Mouse (Mus musculus) frontal cortex, postnatal 10 days (tissue): ENCODE data around the gene Ppil3.

Experiments used
- DNase-seq, 2 experiments: peaks; one replicate each; pipeline ENCODE4 v3.0.0; 2022; ENCODE audit warnings: low spot score in 2 of 2, mixed read lengths in 1 of 2

Gene Ppil3

DNA sequence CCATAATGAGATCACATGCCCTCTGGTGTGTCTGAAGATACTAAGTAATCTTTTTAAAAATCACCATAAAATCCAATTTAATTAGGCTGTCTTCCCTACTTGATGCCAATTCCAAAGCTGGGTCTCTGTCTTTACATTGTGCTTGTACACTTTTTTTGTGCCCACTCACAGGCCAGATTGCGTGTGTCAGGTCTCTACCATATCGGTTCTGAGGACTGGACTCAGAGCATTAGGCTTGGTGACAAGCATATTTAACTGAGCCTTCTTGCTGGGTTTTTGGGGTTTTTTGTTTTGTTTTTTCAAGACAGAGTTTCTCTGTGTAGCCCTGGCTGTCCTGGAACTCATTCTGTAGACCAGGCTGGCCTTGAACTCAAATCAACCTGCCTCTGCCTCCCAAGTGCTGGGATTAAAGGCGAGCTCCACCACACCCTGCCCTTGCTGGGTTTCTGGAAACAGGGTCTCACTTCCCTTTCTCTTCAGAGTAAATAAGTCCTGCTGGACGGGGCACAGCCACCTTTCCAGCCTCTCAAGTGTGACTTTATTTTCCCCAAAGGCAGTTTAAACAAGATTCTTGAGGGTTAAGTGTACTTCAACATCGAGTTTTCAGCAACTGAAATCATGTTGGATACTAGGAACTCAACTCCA, 35.6 kb downstream of the Ppil3 start:
- DNase-seq: no peak

DNA sequence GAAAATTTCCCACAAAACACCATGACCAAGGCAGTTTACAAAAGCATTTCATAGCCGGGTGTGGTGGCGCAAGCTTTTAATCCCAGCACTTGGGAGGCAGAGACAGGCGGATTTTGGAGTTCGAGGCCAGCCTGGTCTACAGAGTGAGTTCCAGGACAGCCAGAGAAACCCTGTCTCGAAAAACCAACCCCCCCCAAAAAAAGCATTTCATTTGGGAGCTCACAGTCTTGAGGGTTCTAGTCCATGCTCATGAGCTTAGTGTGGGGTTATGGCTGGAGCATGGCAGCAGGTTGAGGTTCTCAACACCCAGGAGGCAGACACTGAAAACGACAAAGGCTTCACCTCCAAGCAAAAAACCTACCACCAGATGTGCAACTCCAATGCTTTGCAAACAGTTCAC, 37.1 kb downstream of the Ppil3 start:
- DNase-seq: no peak

DNA sequence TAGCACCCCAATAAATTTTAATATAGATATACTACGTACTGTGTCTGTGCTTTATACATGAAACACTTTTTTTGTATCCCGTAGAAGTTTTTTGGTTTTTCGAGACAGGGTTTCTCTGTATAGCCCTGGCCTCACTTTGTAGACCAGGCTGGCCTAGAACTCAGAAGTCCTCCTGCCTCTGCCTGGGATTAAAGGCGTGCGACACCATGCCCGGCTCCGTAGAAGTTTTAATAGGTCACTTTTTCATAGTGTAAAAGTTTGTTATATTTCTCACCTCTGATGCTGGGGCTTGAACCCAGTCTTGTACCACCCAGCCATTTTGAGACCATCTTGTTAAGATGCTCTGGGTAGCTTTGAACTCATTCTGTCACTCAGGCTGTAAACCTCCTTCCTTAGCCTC, 38.0 kb downstream of the Ppil3 start:
- DNase-seq: no peak

DNA sequence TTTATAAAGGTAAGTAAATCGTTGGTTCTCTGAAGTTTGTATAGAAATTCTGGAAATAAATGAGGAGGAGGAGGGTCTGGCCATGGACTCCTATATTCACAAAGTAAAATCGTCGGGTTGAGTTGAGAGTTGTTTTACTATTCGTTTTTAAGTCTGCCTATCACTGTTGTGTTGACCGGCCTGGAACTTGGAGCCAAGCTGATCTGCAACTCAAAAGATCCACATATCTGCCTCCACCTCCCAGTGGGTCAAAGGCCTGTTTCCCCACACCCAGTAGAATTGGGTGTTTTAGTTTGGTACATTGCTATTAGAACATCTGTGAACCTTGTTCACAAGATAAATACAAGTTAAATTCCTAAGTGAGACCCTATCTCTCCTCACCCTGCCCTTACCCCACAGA, 41.5 kb downstream of the Ppil3 start:
- DNase-seq: no peak

DNA sequence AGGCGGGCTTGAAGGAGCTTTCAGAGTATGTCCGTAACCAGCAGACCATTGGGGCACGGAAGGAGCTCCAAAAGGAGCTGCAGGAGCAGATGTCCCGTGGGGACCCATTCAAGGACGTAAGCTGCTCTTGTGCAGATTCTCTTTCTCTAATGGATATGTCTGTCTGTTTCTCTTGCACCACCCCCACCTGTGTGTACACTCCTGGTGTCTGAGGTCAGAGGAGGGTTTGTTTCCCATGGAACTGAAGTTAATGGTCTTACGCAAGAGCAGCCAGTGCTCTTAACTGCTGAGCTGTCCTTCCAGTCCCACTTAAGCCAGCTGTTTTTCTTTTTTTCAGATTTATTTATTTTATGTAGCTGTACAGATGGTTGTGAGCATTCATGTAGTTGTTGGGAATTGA, 43.9 kb downstream of the Ppil3 start:
- no peak for DNase-seq

DNA sequence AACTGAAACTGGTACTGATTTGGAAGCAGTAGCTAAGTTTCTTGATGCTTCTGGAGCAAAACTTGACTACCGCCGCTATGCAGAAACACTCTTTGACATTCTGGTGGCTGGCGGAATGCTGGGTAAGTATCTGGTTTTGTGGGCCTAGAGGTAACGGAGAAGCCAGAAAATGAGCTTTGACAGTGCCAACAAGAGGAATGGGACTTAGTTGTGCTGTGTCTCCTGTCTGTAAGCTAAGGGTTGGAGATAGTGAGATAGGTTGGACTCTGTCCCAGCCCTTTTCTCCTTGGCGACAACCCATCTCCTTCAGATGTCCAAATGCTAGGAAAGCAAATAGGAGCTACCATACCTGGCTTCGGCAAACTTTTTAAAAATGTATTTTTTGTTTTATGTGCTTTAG, 47.6 kb downstream of the Ppil3 start:
- DNase-seq: no peak

DNA sequence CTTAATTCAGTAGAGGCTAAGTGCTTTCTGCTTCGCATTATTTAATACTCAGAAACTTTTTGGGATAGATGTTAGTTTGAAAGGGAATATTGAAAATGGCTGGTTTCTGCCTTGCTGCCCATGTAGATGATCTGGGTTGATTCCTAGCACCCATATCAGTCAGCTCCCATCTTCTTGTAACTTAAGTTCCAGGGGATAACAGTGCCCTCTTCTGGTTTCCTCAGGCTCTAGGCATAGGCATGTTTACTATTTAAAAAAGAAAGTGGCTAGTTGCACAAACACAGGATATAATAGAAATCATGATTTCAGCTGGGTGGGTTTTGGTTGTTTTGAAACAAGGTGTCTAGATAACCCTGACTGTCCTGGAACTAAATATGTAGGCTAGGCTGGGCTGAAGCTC, 49.1 kb downstream of the Ppil3 start:
- no peak for DNase-seq

DNA sequence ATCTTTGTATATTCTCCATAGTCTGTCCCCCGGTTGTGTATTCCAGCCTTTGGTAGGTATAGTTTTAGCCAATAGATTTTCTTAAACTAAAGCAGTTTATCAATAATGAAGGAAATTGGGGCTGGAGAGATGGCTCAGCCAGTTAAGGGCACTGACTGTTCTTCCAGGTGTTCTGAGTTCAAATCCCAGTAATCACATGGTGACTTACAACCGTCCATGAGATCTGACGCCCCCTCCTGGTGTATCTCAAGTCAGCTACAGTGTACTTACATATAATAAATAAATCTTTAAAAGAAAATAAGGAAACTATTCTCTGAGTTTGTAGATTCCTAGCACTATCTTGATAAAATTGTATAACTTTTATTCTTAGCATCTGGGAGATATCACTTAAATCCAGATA, 49.9 kb downstream of the Ppil3 start:
- DNase-seq: no peak

DNA sequence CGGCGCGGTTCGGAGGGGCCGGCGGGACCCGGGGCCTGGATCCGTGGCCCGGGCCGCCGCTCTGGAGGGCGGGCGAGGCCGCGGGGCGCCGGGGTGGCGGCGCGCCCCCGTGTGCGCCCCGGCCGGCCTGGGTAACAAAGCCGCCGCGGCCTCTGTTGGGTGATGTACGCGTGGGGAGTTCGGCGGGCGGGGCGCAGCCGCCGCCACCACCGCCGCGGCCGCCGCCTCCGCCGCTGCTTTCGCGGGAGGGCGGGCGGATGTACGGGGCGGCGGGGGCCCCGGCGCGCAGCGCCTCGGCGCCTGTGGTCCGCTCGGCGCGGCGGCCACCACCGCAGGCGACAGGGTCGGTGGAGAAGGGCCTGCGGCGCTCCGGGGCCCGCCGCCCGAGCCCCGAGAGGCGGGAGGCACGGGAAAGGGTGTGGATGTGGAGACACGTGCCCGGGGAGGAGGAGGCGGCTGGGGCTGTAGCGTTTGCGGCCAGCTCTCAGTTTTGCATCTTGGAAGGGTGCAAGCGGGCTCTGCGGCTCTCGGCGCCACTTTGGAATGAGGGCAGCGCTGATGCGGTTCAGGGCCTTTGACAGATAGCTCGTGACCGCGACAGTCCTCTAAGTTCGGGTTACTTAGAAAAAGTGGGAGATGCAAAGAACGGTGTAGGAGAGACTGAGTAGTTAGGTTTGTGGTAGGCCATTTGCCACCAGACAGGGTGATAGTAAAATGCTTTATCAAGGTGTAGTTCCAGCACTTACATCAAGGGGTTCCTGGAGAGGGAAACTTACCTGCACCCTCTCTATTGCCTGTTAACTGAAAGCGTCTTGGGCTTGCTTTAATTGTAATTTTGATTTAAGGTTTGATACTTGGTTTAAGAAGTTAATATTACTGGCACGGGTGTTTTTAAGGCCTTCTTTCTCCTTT, 51.7 kb downstream of the Ppil3 start:
- DNase-seq: peak; percentile 36 to 49

DNA sequence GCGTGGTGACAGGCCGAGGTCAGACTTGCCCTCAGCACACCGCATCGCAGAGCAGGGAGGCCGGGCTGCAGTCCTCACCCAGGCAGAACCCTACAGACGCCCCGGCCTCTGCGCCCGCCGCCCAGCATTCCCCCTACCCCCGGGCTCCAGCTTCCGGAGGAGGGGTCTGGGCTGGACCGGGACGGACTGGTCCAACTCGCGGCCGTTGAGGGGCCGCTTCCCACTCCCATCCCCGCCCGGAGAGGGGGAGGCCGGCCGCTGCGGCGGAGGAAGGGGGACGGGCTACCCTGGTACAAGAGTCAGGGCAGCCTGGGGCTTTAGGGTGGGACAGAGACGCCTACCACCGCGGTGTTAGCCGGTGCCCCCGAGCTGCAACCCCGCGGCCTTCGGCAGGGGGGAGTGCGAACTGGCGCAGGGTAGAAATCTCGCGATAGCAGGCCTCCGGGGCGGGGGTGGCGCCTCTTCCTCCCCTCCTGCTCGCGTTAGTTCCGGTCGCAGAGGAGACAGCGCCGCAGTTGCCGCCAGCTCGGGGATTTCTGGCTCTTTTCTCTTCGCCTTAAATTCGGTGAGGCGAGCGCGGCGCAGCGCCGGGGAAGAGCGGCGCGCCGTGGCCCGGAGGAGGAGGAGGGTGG, 52.5 kb downstream of the Ppil3 start, which contains the start of gene Bzw1:
Gene Bzw1, plus strand, starts transcription at position 247 of the 632 bp plus-strand sequence.
- DNase-seq: peak; percentile 90 to 91

DNA sequence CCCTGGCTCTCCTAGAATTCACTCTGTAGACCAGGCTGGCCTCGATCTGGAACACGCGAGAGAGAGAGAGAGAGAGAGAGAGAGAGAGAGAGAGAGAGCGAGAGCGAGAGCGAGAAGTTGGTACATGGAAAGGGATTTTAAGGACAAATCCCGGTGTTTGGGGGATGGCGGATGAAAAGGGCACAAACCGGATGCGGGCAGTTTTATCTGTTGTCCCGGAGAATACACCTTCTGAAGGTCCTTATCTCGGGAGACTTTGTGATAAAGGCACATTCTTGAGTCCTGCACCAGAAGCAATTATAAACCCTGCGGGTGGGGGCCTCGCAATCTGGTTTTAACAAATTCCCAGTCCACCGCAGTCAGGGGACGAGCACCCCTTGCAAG, 53.0 kb downstream of the Ppil3 start:
- DNase-seq: no peak

DNA sequence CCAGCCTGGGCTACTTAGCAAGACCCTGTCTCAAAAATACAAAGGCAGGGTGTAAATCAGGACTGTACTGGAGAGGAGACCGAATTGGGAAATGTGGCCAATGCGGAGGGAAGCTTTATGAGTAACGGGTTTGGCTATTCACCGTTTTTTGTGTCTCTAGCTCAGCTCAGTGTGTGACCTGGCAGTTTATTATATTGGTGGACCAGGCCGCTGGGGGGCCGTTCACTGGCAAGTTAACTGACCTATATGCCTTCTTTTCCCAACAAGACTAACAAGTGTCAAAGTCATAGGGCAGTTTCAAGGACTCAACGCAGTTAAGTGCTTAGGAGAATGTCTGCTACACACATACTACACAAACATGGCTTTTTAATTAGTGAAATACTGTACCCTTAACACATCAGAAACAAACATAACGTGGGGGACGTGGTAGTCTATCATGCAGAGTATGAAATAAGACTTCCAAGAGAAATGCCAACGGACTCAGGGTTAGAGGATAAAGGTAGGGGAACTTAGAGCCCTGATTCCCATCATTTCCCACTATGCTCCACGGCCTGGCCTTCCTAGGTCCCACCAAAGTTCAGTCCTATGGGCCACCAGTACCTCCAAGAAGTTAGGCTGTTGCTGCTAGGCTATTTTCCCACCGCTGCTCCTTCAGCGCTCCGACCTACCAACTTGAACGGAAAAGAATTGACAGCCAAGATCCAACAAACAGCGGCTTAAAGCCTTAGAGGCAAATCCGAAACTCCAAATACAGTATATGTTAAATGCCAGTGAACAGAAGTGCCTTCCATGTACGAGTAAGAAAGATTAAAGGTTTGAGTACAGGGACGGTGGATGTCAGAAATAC, 53.6 kb downstream of the Ppil3 start:
- no peak for DNase-seq

DNA sequence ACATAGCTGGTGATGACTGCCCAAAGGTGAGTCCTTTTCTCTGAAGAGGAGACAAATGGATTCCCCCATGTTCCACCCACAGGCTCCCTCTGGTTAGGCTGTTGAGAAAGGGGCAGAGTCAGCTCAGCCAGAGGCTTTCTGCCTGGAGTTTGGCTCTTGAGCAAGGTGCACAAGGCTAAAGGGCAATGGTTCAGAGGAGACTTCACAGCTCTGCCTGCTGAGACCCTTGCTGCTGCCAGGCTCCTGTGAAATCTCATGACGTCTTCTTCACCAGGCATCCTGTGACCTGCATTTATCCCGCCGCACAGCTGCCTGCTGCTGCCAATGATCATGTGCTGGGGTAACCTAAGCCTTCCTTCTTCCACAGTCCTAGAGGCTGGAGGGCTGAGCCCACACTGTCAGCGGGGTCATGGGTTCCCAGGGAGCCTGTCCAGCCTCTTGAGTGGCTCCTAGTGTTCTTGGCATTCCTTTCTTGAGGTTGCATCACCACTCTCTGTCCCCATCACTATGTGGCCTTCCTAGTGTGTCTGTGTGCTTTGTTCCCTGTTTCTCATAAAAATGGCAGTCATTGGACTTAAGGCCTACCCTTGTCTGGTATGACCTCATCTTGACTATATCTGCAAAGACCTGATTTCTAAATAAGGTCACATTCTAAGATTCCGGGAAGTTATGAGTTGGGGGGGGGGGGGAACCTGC, 62.6 kb downstream of the Ppil3 start:
- DNase-seq: no peak
